Mouse (Mus musculus) cortical plate, adult 2 months (tissue): ENCODE data around the gene Rxra.

Source experiments
- CTCF ChIP-seq: fragments of 200-500 bp; IDR thresholded peaks from 2 replicates; pipeline ENCODE4 v1.5.1; 2011; ENCODE audit warnings: mild to moderate bottlenecking, control low read depth, low read length; ENCODE audit not compliant: insufficient read depth; ENCODE audit errors: extremely low read depth
- POLR2A ChIP-seq: fragments of 200-500 bp; IDR thresholded peaks from 2 replicates; pipeline ENCODE4 v1.6.1; 2011; ENCODE audit warnings: mild to moderate bottlenecking, low read length, control low read depth; ENCODE audit not compliant: insufficient read depth; ENCODE audit errors: extremely low read depth

- TF ChIP-seq CTCF (no peak), POLR2A (no peak)
These were observed 3.4 kb downstream of the Rxra start for GRCm38 (mm10) chr2:27679621-27680025.
